Mouse (Mus musculus) ES-Bruce4 (cell line): ENCODE measurements around the gene Snx32.

ENCODE experiments used
- CTCF ChIP-seq: IDR thresholded peaks from one replicate; pipeline ENCODE4 v1.8.1; 2011; ENCODE audit warnings: low read depth, low read length
- EP300 ChIP-seq: IDR thresholded peaks from 2 replicates; pipeline ENCODE4 v1.6.1; 2011; ENCODE audit warnings: low read depth, low read length; ENCODE audit not compliant: insufficient read depth
- POLR2A ChIP-seq: IDR thresholded peaks from one replicate; pipeline ENCODE4 v1.8.1; 2011; ENCODE audit warnings: low read length; ENCODE audit not compliant: insufficient read depth

GRCm38 (mm10) chr19:5448354-5449150 lies 61.8 kb downstream of the Snx32 start:
- TF ChIP-seq CTCF (no peak), POLR2A (no peak), EP300 (no peak)
